Mouse (Mus musculus) myocyte (in vitro differentiated cells): ENCODE results near the gene Smpd3. TPM values are rescaled to one million over a fixed set of nuclear protein-coding genes. Genes with fewer than 3 reads are reported as not detected.
A peak's percentile ranks its signal among the peaks of the same experiment; 100 is the strongest.

Experiments used
- H3K27me3 ChIP-seq: one replicate; pipeline ENCODE4 v1.6.1; 2011; ENCODE audit not compliant: control insufficient read depth, insufficient read depth, insufficient read length
- H3K36me3 ChIP-seq: one replicate; pipeline ENCODE4 v1.6.1; 2011; ENCODE audit not compliant: control insufficient read depth, insufficient read depth
- H3K4me2 ChIP-seq: one replicate; pipeline ENCODE4 v1.6.1; 2011; ENCODE audit warnings: low read depth, control low read depth
- H3K4me3 ChIP-seq: one replicate; pipeline ENCODE4 v1.5.1; 2011; ENCODE audit warnings: mild to moderate bottlenecking, control low read depth, moderate library complexity
- H3K79me2 ChIP-seq: one replicate; pipeline ENCODE4 v1.6.1; 2011; ENCODE audit not compliant: control insufficient read depth, insufficient read depth
- H3ac ChIP-seq: one replicate; pipeline ENCODE4 v1.6.1; 2011; ENCODE audit not compliant: control insufficient read depth, insufficient read length
- CEBPB ChIP-seq: IDR thresholded peaks from 2 replicates; pipeline ENCODE4 v1.6.1; 2011; ENCODE audit warnings: mild to moderate bottlenecking, moderate library complexity; ENCODE audit not compliant: poor library complexity, insufficient read depth, severe bottlenecking
- E2F4 ChIP-seq: IDR thresholded peaks from one replicate; pipeline ENCODE4 v1.6.1; 2011; ENCODE audit warnings: mild to moderate bottlenecking, control low read depth, moderate library complexity; ENCODE audit not compliant: insufficient read depth
- MAX ChIP-seq: IDR thresholded peaks from one replicate; pipeline ENCODE4 v1.6.1; 2011; ENCODE audit warnings: low read depth, mild to moderate bottlenecking, control low read depth
- MYOD1 ChIP-seq, 3 experiments: IDR thresholded peaks; one replicate each; pipeline ENCODE4 v1.6.1; 2011; ENCODE audit warnings: control low read depth in 2 of 3, low read depth in 2 of 3, mild to moderate bottlenecking in 2 of 3, moderate library complexity in 1 of 3; ENCODE audit not compliant: insufficient read length in 2 of 3, control insufficient read depth in 1 of 3
- MYOG ChIP-seq, 3 experiments: IDR thresholded peaks; one replicate each; pipeline ENCODE4 v1.6.1; 2011; ENCODE audit warnings: control low read depth in 2 of 3, low read depth in 2 of 3, mild to moderate bottlenecking in 2 of 3; ENCODE audit not compliant: insufficient read length in 2 of 3, control insufficient read depth in 1 of 3, insufficient read depth in 1 of 3
- POLR2A ChIP-seq: IDR thresholded peaks from one replicate; pipeline ENCODE4 v1.6.1; 2011; ENCODE audit warnings: low read depth, mild to moderate bottlenecking, control low read depth, moderate library complexity; ENCODE audit not compliant: insufficient read length
- POLR2AphosphoS2 ChIP-seq: IDR thresholded peaks from one replicate; pipeline ENCODE4 v1.6.1; 2011; ENCODE audit warnings: low read depth, control low read depth; ENCODE audit not compliant: insufficient read length
- REST ChIP-seq: IDR thresholded peaks from one replicate; pipeline ENCODE4 v1.6.1; 2011; ENCODE audit warnings: mild to moderate bottlenecking, control low read depth, moderate library complexity; ENCODE audit not compliant: insufficient read depth, insufficient read length
- SRF ChIP-seq: IDR thresholded peaks from one replicate; pipeline ENCODE4 v1.6.1; 2011; ENCODE audit warnings: low read depth; ENCODE audit not compliant: control insufficient read depth, insufficient read length
- TCF3 ChIP-seq: IDR thresholded peaks from one replicate; pipeline ENCODE4 v1.6.1; 2011; ENCODE audit warnings: low read depth, control low read depth; ENCODE audit not compliant: insufficient read length
- USF1 ChIP-seq: IDR thresholded peaks from one replicate; pipeline ENCODE4 v1.6.1; 2011; ENCODE audit warnings: low read depth, mild to moderate bottlenecking, control low read depth, moderate library complexity
- polyA plus RNA-seq: library from polyadenylated mRNA; unstranded; fragments of >200 nt; fragmentation: generic; extraction: Trizol; gene quantifications from one replicate; pipeline ENCODE4 v1.2.1, GENCODE M21; 2012; ENCODE audit warnings: missing spikeins

The Smpd3 gene
- polyA plus RNA-seq, 1 experiment = 0.02 TPM

DNA sequence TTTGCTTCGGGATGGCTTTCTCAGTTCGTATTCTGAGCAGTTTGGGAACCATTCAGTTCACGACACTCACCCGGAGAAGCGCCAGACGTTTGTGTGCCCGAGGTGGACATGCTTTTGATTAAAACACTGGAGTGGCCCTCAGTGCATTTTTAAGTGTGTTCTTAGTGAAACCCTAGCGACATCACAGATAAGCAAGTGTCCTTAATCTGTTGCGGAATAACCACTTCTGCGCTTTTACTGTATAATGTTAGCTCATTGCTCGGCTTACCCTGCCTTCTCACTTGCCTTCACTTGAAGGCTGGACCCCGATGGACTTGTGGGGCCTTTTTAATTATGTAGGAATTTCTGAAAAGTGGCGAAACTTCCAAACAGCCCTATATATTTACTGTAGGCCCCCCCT is 126.4 kb downstream of the Smpd3 start:
- Histone ChIP-seq H3K4me2 (peak overlapping the region; percentile 83), H3K27me3 (no peaks in the 10 kb centered on the region), H3ac (peak overlapping the region; percentile 74), H3K36me3 (peaks cover 10% of the 10 kb centered on the region), H3K4me3 (peak overlapping the region; percentile 97), H3K79me2 (peaks cover 44% of the 10 kb centered on the region)
- no peak for TF ChIP-seq E2F4
- no peak for TF ChIP-seq MYOG (IDR thresholded peaks at IDR 0.05; ENCODE audit: control insufficient read depth in 1 of 3, insufficient read depth in 1 of 3, insufficient read length in 2 of 3, low read depth in 2 of 3)
- TF ChIP-seq USF1 = no peak
- no peak for TF ChIP-seq SRF
- TF ChIP-seq REST = no peak
- TF ChIP-seq CEBPB = no peak
- no peak for TF ChIP-seq TCF3

DNA sequence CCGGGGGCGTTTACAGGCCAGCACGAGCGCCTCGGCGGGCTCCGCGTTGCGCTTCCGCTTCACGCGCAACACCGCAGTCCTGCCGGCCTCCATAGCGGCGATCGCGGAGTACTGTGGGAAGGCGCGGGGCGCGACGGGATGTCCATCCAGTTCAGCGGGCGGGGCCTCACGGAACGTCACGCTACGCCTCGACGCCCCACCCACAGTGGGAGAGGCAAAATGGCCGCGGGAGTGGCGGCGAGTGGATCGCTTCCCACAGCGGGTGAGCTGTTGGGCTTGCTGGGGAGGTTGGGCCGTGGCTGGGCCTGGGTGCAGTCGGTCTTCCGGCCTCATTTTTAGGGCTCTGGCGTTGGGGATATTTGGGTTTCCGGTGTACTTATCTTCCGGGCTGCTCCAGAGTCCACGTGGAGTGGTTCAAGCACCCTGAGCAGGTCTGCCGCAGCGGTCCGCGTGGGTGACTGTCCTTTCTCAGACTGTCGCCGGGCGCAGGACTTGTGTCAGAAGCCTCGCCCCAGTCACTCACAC is 126.9 kb downstream of the Smpd3 start, which contains the start of the genes Slc7a6os and Prmt7:
Gene Slc7a6os (minus strand): TSS at position 115 of the 525 bp plus-strand sequence.
Gene Prmt7 (plus strand): TSS at position 116 of the 525 bp plus-strand sequence.
- H3ac ChIP-seq = peak within 1 kb of the TSS; percentile 74
- peak within 1 kb of the TSS; percentile 97 for H3K4me3 ChIP-seq
- peaks cover 11% of the 10 kb centered on the region for H3K36me3 ChIP-seq
- TF ChIP-seq MYOD1 (IDR thresholded peaks at IDR 0.05; ENCODE audit: control insufficient read depth in 1 of 3, insufficient read length in 2 of 3, low read depth in 2 of 3) = peak in 1 of 3 experiments; percentile 16
- peak; percentile 98 for TF ChIP-seq POLR2AphosphoS2
- TF ChIP-seq CEBPB = no peak
- peak; percentile 39 for TF ChIP-seq SRF
- TF ChIP-seq MAX = no peak
- peak; percentile 98 for TF ChIP-seq POLR2A
- no peaks in the 10 kb centered on the region for H3K27me3 ChIP-seq
- peaks cover 44% of the 10 kb centered on the region for H3K79me2 ChIP-seq
- peak within 1 kb of the TSS; percentile 93 for H3K4me2 ChIP-seq

DNA sequence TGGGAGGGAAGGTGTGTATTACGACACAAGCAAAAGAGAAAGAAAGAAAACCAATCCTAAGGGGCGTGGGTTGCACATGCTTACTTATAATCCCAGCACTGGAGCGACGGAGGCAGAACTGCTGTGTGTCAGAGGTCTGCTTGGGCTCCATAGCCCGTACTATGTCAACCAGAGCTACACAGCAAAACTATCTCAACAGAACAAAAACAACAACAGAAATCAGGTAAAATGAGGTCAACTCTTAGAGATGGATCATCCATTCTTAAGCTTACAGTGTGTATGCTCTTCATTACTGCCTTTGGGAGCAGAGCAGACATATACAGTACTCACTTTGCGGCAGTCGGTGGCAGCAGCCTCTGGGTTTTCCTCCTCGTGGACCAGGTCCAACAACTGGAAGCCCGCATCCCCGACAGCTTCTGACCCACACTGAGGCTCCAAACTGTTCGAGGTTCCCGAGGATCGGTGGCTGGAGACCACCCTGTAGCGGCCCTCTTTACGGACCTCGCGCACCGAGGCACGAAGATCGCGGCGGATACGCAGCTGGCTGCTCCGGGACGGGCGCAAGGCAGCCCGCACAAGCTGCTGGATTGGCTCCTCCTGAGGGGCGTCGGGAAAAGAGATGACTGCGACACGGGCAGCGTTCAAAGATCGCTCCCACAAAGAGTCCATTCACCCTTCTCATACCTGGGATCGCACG is 127.6 kb downstream of the Smpd3 start:
- TF ChIP-seq E2F4 (no peak), TCF3 (no peak), REST (no peak)
- peak overlapping the region; percentile 97 for H3K4me3 ChIP-seq
- H3K27me3 ChIP-seq = no peaks in the 10 kb centered on the region
- peak overlapping the region; percentile 93 for H3K4me2 ChIP-seq
- H3K79me2 ChIP-seq = peaks cover 44% of the 10 kb centered on the region
- H3ac ChIP-seq = peak overlapping the region; percentile 74
- H3K36me3 ChIP-seq = peaks cover 16% of the 10 kb centered on the region

Other genes with a start within 250 kb of the Smpd3 start
- 0.17 TPM for gene Esrp2, start 201.0 kb downstream of the Smpd3 start, polyA plus RNA-seq
- gene Pla2g15, start 187.6 kb downstream of the Smpd3 start, polyA plus RNA-seq = 9.6 TPM
- 12.8 TPM for gene Slc7a6, start 169.1 kb downstream of the Smpd3 start, polyA plus RNA-seq
- gene Slc7a6os, start 127.1 kb downstream of the Smpd3 start, polyA plus RNA-seq = 21.7 TPM
- 36.4 TPM for gene Prmt7, start 127.1 kb downstream of the Smpd3 start, polyA plus RNA-seq
- gene Zfp90, start 77.3 kb upstream of the Smpd3 start, polyA plus RNA-seq = 3.9 TPM
- gene 6030452D12Rik, start 162.5 kb upstream of the Smpd3 start, polyA plus RNA-seq = not detected
- gene Cdh3, start 172.9 kb upstream of the Smpd3 start, polyA plus RNA-seq = 0.17 TPM
- gene Gm10073, start 235.5 kb upstream of the Smpd3 start, polyA plus RNA-seq = 99.0 TPM